Mouse (Mus musculus): ENCODE data around the gene Olfr1513.
"Not testable (repeated sequence)": the region's sequence is repeated elsewhere in the genome, so short reads cannot be mapped to it uniquely, and the experiment has no call there.

Olfr1513 gene

GRCm38 (mm10) chr14:52356308-52356707, at the start of gene Olfr1513:
Gene Olfr1513 (minus strand): TSS chr14:52356408.
- in situ Hi-C loops (cut with MboI, MseI): no loop called here

- in situ Hi-C loops (cut with MboI, MseI): no loop called here
Measured at GRCm38 (mm10) chr14:52397279-52397678, 41.1 kb upstream of the Olfr1513 start, which contains the start of gene Olfr1511. Gene Olfr1511 (minus strand): TSS chr14:52397379.

GRCm38 (mm10) chr14:52390084-52390848, 34.1 kb upstream of the Olfr1513 start:
- in situ Hi-C loops (cut with MboI, MseI): not testable (repeated sequence)

GRCm38 (mm10) chr14:52379068-52379467, 22.9 kb upstream of the Olfr1513 start, which contains the start of gene Olfr1512:
Gene Olfr1512 (minus strand): TSS chr14:52379168.
- in situ Hi-C loops (cut with MboI, MseI): no loop called here

GRCm38 (mm10) chr14:52368741-52369140, 12.5 kb upstream of the Olfr1513 start:
- in situ Hi-C loops (cut with MboI, MseI): no loop called here

GRCm38 (mm10) chr14:52339512-52339852, 16.7 kb downstream of the Olfr1513 start:
- in situ Hi-C loops (cut with MboI, MseI): no loop called here

- in situ Hi-C loops (cut with MboI, MseI): no loop called here
Measured at GRCm38 (mm10) chr14:52338751-52339511, 17.3 kb downstream of the Olfr1513 start.

GRCm38 (mm10) chr14:52332171-52332570, 24.0 kb downstream of the Olfr1513 start:
- in situ Hi-C loops (cut with MboI, MseI): no loop called here

GRCm38 (mm10) chr14:52331069-52331750, 25.0 kb downstream of the Olfr1513 start:
- in situ Hi-C loops (cut with MboI, MseI): no loop called here

- in situ Hi-C loops (cut with MboI, MseI): no loop called here
Measured at GRCm38 (mm10) chr14:52327910-52328812, 28.0 kb downstream of the Olfr1513 start, which contains the start of gene Sall2. Gene Sall2 (minus strand): TSS chr14:52328762.

GRCm38 (mm10) chr14:52327375-52327901, 28.8 kb downstream of the Olfr1513 start:
- in situ Hi-C loops (cut with MboI, MseI): no loop called here

GRCm38 (mm10) chr14:52325890-52326289, 30.3 kb downstream of the Olfr1513 start:
- in situ Hi-C loops (cut with MboI, MseI): no loop called here

GRCm38 (mm10) chr14:52319361-52319760, 36.8 kb downstream of the Olfr1513 start:
- in situ Hi-C loops (cut with MboI, MseI): loop anchor here (25.0 kb wide), 1 partner anchor 1868 kb away; no protein-coding TSS in a partner anchor

- in situ Hi-C loops (cut with MboI, MseI): loop anchor here (25.0 kb wide), 1 partner anchor 1871 kb away; no protein-coding TSS in a partner anchor
Measured at GRCm38 (mm10) chr14:52316441-52317225, 39.6 kb downstream of the Olfr1513 start.

GRCm38 (mm10) chr14:52315792-52316440, 40.3 kb downstream of the Olfr1513 start:
- in situ Hi-C loops (cut with MboI, MseI): loop anchor here (25.0 kb wide), 1 partner anchor 1871 kb away; no protein-coding TSS in a partner anchor

- in situ Hi-C loops (cut with MboI, MseI): loop anchor here (25.0 kb wide), 1 partner anchor 1872 kb away; no protein-coding TSS in a partner anchor
Measured at GRCm38 (mm10) chr14:52315283-52315780, 40.9 kb downstream of the Olfr1513 start.

GRCm38 (mm10) chr14:52314808-52315150, 41.4 kb downstream of the Olfr1513 start:
- in situ Hi-C loops (cut with MboI, MseI): loop anchor here (25.0 kb wide), 1 partner anchor 1873 kb away; no protein-coding TSS in a partner anchor

- in situ Hi-C loops (cut with MboI, MseI): loop anchor here (25.0 kb wide), 1 partner anchor 1873 kb away; no protein-coding TSS in a partner anchor
Measured at GRCm38 (mm10) chr14:52313931-52314807, 42.0 kb downstream of the Olfr1513 start.
